Mouse (Mus musculus): ENCODE data around the gene Prdx1. TPM values are rescaled to one million over a fixed set of nuclear protein-coding genes. Genes with fewer than 3 reads are reported as not detected.
A peak's percentile ranks its signal among the peaks of the same experiment; 100 is the strongest.

Prdx1 gene
- 985 and 989 TPM in 2 replicates for polyA plus RNA-seq (2014; fragmentation: Nextera tagmentation; extraction: Ambion mirVana)

DNA sequence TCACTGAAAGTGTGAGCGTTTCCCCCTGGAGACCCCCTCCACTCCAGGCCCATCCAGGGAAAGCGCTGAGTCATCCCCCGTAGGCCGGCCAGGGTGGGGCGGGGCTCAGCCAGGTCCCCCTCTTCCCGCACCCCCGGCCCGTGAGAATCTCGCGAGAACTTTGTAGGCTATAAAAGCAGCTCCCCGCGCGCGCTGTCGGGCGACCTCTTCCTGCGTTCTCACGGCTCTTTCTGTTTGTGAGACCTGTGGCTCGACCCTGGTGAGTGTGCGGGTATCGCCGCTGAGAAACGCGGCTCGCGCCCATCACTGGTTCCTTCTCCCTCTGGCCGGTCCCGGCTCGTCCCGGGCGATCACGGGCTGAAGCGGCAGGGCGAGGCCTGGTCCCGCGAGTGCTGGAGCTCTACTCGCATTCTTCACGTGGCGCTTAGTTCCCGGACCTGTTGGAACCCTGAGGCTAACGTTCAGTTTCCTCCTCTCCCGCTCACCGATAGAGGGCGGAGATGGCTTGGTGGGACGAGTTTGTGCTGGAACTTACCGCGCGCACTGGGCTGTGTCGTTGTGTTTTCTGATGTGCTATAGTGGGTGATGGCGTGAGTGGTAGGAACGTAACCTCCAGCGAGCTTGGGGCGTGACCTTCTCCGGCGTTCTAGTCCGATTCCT is at the start of gene Prdx1:
TSS of gene Prdx1 (plus strand) at position 143 of the 660 bp plus-strand sequence.
- Histone ChIP-seq H3K4me3 (ENCODE audit: low read depth, low read length) (peak within 1 kb of the TSS; percentile 56), H3K9ac (ENCODE audit: low read depth, low read length) (peak within 1 kb of the TSS; percentile 67), H3K27ac (ENCODE audit: low read depth, low read length) (peak within 1 kb of the TSS; percentile 71), H3K4me2 (replicated peaks; ENCODE audit: low read depth, low read length) (peak within 1 kb of the TSS; percentile 35), H3K27me3 (ENCODE audit: control insufficient read depth, insufficient read depth, low read length) (no peaks in the 10 kb centered on the region), H3K36me3 (ENCODE audit: control insufficient read depth, insufficient read depth, low read length) (peaks cover 5% of the 10 kb centered on the region; the same call in 1 of the 2 replicates), H3K4me1 (replicated peaks; ENCODE audit: control insufficient read depth, insufficient read depth, low read length) (no peaks in the 10 kb centered on the region; the same call in 1 of the 2 replicates), H3K9me3 (ENCODE audit: control insufficient read depth, low read length) (no peaks in the 10 kb centered on the region)
- ATAC-seq (ENCODE audit: low FRiP score) = peak; percentile 97
- WGBS = 0% methylated on average over 54 of the region's 56 CpGs
- DNase-seq (ENCODE audit: low spot score) = peak; percentile 94

DNA sequence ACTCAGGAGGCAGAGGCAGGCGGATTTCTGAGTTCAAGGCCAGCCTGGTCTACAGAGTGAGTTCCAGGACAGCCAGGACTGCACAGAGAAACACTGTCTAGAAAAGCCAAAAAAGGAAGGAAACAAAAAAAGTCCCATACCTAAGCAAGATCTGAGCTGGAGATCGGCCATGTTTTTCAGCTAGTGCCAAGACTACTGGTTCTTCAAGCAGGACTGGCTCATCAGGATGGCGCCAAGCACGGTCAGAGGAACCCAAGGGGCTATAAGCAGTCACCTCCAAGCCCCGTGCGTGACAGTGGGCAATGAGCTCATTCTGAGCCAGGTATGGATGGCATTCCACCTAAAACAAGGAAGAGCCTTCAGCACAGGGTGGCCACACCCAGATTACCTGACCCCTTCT is 46.5 kb upstream of the Prdx1 start:
- H3K9me3 ChIP-seq (ENCODE audit: control insufficient read depth, low read length) = no peaks in the 10 kb centered on the region
- 97% methylated on average over 6 of the region's 6 CpGs for WGBS
- no peak overlapping the region for H3K9ac ChIP-seq (ENCODE audit: low read depth, low read length)
- no peak overlapping the region for H3K27ac ChIP-seq (ENCODE audit: low read depth, low read length)
- no peak overlapping the region for H3K4me2 ChIP-seq (replicated peaks; ENCODE audit: low read depth, low read length)
- no peak for DNase-seq (ENCODE audit: low spot score)
- no peak for ATAC-seq (ENCODE audit: low FRiP score)
- no peak overlapping the region for H3K4me3 ChIP-seq (ENCODE audit: low read depth, low read length)
- H3K27me3 ChIP-seq (ENCODE audit: control insufficient read depth, insufficient read depth, low read length) = no peaks in the 10 kb centered on the region
- peaks cover 30% of the 10 kb centered on the region for H3K36me3 ChIP-seq (ENCODE audit: control insufficient read depth, insufficient read depth, low read length)
- H3K4me1 ChIP-seq (replicated peaks; ENCODE audit: control insufficient read depth, insufficient read depth, low read length) = no peaks in the 10 kb centered on the region

DNA sequence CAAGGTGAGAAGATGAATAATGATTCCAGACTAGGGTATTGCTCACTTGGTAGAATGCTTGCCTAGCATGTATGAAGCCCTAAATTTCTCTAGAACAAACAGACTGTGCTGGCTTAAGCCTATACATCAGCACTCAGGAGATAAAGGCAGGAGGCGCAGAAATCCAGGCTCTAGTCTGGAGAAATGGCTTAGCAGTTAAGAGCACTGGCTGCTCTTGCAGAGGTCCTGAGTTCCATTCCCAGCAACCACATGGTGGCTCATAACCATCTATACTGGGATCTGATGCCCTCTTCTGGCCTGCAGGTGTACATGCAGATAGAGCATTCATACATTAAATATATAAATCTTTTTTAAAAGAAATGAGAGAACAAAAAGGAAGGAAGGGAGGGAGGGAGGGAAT is 43.3 kb upstream of the Prdx1 start:
- Histone ChIP-seq H3K27me3 (ENCODE audit: control insufficient read depth, insufficient read depth, low read length) (no peaks in the 10 kb centered on the region), H3K9me3 (ENCODE audit: control insufficient read depth, low read length) (no peaks in the 10 kb centered on the region), H3K9ac (ENCODE audit: low read depth, low read length) (no peak overlapping the region), H3K36me3 (ENCODE audit: control insufficient read depth, insufficient read depth, low read length) (peaks cover 21% of the 10 kb centered on the region), H3K4me2 (replicated peaks; ENCODE audit: low read depth, low read length) (no peak overlapping the region), H3K27ac (ENCODE audit: low read depth, low read length) (no peak overlapping the region), H3K4me3 (ENCODE audit: low read depth, low read length) (no peak overlapping the region), H3K4me1 (replicated peaks; ENCODE audit: control insufficient read depth, insufficient read depth, low read length) (no peaks in the 10 kb centered on the region)
- no peak for ATAC-seq (ENCODE audit: low FRiP score)
- 89% methylated on average over 1 of the region's 1 CpGs for WGBS
- no peak for DNase-seq (ENCODE audit: low spot score)

DNA sequence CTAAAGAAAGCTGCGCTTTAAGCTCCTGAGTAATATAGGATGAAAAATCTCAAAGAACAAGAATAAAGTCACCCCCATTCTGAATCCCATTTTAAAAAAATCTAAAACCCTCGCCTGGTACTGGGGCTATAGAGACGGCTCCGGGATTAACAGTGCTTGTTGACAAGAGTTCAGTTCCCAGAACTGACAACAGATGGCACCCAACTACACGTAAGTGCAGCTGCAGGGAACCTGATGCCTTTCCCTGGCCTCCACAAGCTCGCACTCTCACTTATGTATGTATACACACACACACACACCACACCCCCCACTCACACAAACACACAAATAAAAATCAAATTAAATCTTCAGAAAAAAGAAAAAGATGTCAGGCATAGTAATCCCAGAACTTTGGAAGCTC is 41.0 kb upstream of the Prdx1 start:
- no peaks in the 10 kb centered on the region for H3K4me1 ChIP-seq (replicated peaks; ENCODE audit: control insufficient read depth, insufficient read depth, low read length)
- no peak overlapping the region for H3K4me2 ChIP-seq (replicated peaks; ENCODE audit: low read depth, low read length)
- 70% methylated on average over 6 of the region's 6 CpGs for WGBS
- no peak overlapping the region for H3K4me3 ChIP-seq (ENCODE audit: low read depth, low read length)
- no peak for DNase-seq (ENCODE audit: low spot score)
- 0 out of 2 replicates have a peak, but pooled peaks cover 11% of the 10 kb centered on the region for H3K36me3 ChIP-seq (ENCODE audit: control insufficient read depth, insufficient read depth, low read length)
- H3K27me3 ChIP-seq (ENCODE audit: control insufficient read depth, insufficient read depth, low read length) = no peaks in the 10 kb centered on the region
- H3K9me3 ChIP-seq (ENCODE audit: control insufficient read depth, low read length) = no peaks in the 10 kb centered on the region
- ATAC-seq (ENCODE audit: low FRiP score) = no peak
- no peak overlapping the region for H3K27ac ChIP-seq (ENCODE audit: low read depth, low read length)
- H3K9ac ChIP-seq (ENCODE audit: low read depth, low read length) = no peak overlapping the region

DNA sequence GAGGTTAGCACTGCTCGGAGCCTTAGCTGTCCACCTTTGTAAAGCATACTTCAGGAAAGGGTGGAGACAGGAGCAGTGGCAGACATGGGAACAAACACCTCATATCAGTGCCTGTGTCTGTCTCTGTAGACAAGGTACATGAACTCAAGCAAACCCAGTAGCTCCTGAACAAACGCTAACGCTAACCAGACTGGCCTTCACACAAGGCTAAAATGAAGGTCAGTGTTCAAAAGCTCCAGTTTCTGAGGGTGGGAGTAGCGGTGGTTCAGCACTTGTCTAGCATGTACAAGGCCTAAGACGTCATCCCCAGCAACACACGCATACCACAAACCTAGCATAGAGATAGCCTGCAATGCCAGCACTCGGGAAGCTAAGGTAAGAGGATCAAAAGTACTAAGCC is 39.7 kb upstream of the Prdx1 start:
- Histone ChIP-seq H3K4me1 (replicated peaks; ENCODE audit: control insufficient read depth, insufficient read depth, low read length) (peaks cover 3% of the 10 kb centered on the region; the same call in 1 of the 2 replicates), H3K36me3 (ENCODE audit: control insufficient read depth, insufficient read depth, low read length) (0 out of 2 replicates have a peak, but pooled peaks cover 4% of the 10 kb centered on the region), H3K9ac (ENCODE audit: low read depth, low read length) (no peak overlapping the region), H3K4me3 (ENCODE audit: low read depth, low read length) (no peak overlapping the region), H3K4me2 (replicated peaks; ENCODE audit: low read depth, low read length) (no peak overlapping the region), H3K27ac (ENCODE audit: low read depth, low read length) (no peak overlapping the region), H3K27me3 (ENCODE audit: control insufficient read depth, insufficient read depth, low read length) (no peaks in the 10 kb centered on the region), H3K9me3 (ENCODE audit: control insufficient read depth, low read length) (no peaks in the 10 kb centered on the region)
- DNase-seq (ENCODE audit: low spot score) (no peak), ATAC-seq (ENCODE audit: low FRiP score) (no peak)
- 92% methylated on average over 7 of the region's 7 CpGs for WGBS

DNA sequence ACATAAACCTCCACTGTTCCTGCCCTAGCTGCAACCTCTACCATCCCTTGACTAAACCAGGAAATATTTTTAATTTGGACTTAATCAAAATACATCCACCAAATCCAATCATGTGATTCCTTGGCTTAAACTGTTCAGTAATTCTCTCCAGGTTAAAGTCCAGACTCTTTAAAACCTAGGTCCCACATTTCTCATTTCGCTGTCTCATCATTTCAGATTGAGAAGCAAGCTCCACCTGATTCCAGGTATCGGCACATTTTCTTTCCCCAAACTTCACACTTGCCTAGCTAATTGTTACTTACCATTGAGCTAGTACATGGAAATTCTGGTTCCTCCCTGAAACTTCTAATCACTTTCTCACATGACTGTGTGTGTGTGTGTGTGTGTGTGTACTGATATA is 35.9 kb upstream of the Prdx1 start:
- no peaks in the 10 kb centered on the region for H3K9me3 ChIP-seq (ENCODE audit: control insufficient read depth, low read length)
- H3K27ac ChIP-seq (ENCODE audit: low read depth, low read length) = no peak overlapping the region
- H3K4me1 ChIP-seq (replicated peaks; ENCODE audit: control insufficient read depth, insufficient read depth, low read length) = peaks cover 3% of the 10 kb centered on the region; the same call in 1 of the 2 replicates
- H3K9ac ChIP-seq (ENCODE audit: low read depth, low read length) = no peak overlapping the region
- no peak for DNase-seq (ENCODE audit: low spot score)
- 0 out of 2 replicates have a peak overlapping the region, but pooled peaks have one; percentile 2 for H3K4me2 ChIP-seq (replicated peaks; ENCODE audit: low read depth, low read length)
- no peak for ATAC-seq (ENCODE audit: low FRiP score)
- WGBS = 94% methylated on average over 2 of the region's 2 CpGs
- H3K4me3 ChIP-seq (ENCODE audit: low read depth, low read length) = no peak overlapping the region
- 0 out of 2 replicates have a peak, but pooled peaks cover 2% of the 10 kb centered on the region for H3K36me3 ChIP-seq (ENCODE audit: control insufficient read depth, insufficient read depth, low read length)
- H3K27me3 ChIP-seq (ENCODE audit: control insufficient read depth, insufficient read depth, low read length) = no peaks in the 10 kb centered on the region

DNA sequence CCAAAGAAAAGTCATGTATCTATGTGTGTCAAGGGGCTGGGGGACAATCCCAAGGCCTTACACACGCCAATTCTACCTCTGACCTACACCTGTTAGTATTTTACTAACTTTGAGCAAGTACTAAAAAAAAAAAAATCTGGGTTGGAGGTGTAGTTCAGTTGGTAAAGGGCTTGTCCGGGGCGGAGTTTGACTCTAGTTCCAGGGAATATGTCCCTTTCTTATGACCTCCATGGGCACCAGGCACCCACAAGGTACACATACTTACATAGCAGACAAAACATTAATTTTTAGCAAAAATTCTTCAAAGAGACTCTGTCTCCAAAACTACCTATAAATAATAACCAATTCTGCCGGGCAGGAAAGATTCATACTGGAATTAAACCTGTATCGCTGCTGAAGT is 35.0 kb upstream of the Prdx1 start:
- ATAC-seq (ENCODE audit: low FRiP score) (no peak), DNase-seq (ENCODE audit: low spot score) (no peak)
- Histone ChIP-seq H3K9ac (ENCODE audit: low read depth, low read length) (peak overlapping the region; percentile 95), H3K27ac (ENCODE audit: low read depth, low read length) (peak overlapping the region; percentile 72; the same call in 1 of the 2 replicates), H3K4me1 (replicated peaks; ENCODE audit: control insufficient read depth, insufficient read depth, low read length) (peaks cover 3% of the 10 kb centered on the region; the same call in 1 of the 2 replicates), H3K4me2 (replicated peaks; ENCODE audit: low read depth, low read length) (peak overlapping the region; percentile 63), H3K4me3 (ENCODE audit: low read depth, low read length) (peak overlapping the region; percentile 98), H3K9me3 (ENCODE audit: control insufficient read depth, low read length) (no peaks in the 10 kb centered on the region), H3K27me3 (ENCODE audit: control insufficient read depth, insufficient read depth, low read length) (no peaks in the 10 kb centered on the region), H3K36me3 (ENCODE audit: control insufficient read depth, insufficient read depth, low read length) (no peaks in the 10 kb centered on the region)
- 47% methylated on average over 5 of the region's 5 CpGs for WGBS

DNA sequence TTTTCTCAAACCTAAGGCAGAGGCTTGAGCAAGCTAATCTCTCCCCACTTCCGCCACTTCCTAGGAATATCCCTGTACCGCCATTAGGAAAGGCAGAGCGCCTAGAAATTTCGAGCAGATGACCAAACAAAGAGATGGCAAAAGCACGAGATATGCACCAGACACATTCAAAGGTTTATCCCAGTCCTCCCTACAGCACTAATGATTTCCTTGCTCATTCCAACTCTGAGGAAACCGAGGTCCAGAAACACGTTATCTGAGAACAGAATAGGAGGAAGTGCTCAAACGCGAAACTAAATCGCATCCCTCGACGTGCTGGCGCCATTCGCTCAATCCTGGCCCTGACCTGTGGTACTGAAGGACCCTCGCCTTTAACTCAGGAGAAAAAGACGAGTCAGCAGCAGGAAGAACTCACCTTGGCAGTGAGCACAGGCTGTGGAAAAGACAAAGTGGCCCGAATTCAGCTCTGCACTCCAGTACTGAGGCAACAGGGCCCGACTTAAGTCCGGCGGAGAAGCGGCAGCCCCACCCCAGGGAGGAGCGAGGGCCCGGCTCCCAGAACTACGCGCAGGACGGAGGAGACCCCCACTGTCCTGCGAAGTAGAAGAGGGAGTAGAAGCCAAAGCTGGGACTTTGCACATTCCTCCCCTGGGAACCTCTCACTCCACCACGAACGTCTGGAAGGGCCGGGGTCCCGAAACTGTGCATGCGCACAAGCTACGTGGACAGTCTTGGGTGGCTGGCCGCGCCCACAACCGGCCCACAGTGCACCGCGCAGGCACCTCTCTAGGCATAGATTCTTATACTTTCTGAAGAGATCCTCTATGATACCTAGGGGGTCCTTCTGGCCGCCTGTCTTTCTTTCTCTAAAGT is 34.2 kb upstream of the Prdx1 start, which contains the start of gene Akr1a1:
TSS of gene Akr1a1 (minus strand) at position 757 of the 873 bp plus-strand sequence.
- Histone ChIP-seq H3K27me3 (ENCODE audit: control insufficient read depth, insufficient read depth, low read length) (no peaks in the 10 kb centered on the region), H3K9me3 (ENCODE audit: control insufficient read depth, low read length) (no peaks in the 10 kb centered on the region), H3K4me3 (ENCODE audit: low read depth, low read length) (peak within 1 kb of the TSS; percentile 98), H3K4me1 (replicated peaks; ENCODE audit: control insufficient read depth, insufficient read depth, low read length) (peaks cover 3% of the 10 kb centered on the region; the same call in 1 of the 2 replicates), H3K27ac (ENCODE audit: low read depth, low read length) (peak within 1 kb of the TSS; percentile 72), H3K36me3 (ENCODE audit: control insufficient read depth, insufficient read depth, low read length) (no peaks in the 10 kb centered on the region), H3K9ac (ENCODE audit: low read depth, low read length) (peak within 1 kb of the TSS; percentile 95), H3K4me2 (replicated peaks; ENCODE audit: low read depth, low read length) (peak within 1 kb of the TSS; percentile 63)
- DNase-seq (ENCODE audit: low spot score) (peak; percentile 94), ATAC-seq (ENCODE audit: low FRiP score) (peak; percentile 99)
- WGBS = under 1% methylated on average over 39 of the region's 39 CpGs

Measured in hindbrain, embryonic 11.5 days (tissue).